Mouse (Mus musculus): ENCODE measurements around the gene Pus7l.

- TF ChIP-seq CTCF (IDR thresholded peaks at IDR 0.05) (no peak), EP300 (IDR thresholded peaks at IDR 0.05) (no peak)
Measured at GRCm38 (mm10) chr15:94564909-94565308, 21.6 kb upstream of the Pus7l start.
